Comparison of ENCODE assay signal across 18 mouse cellular contexts in the genomic region with DNA sequence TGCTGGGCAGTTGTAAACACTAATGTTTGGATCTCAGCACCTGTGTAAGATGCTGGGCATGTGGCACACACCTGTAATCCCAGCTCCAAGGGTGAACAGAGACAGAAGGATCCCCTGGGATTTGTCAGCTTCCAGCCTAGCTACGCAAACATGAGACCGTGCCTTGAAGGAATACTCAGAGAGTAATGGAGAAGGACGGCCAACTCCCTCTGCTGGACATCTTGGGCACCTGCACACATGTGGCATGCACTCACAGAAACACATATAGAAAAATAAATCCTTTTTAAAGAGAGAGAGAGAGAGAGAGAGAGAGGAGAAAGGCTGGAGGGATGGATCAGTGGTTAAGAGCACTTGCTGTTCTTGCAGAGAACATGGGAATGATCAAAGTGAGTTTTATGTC. TPM values are rescaled to one million over a fixed set of nuclear protein-coding genes. Genes with fewer than 3 reads are reported as not detected.
A peak's percentile ranks its signal among the peaks of the same experiment; 100 is the strongest.
DNase-seq lines count a peak whose midpoint lies in the region; ATAC-seq and TF ChIP-seq lines count a peak whose summit lies in the region.
"Had no signal": no experiment of that assay in that cellular context is flagged by ENCODE, and none has a peak within 500 bp of the region (broad histone marks: within the 10 kb centered on the region; RNA-seq: fewer than 3 reads in every experiment).

No protein-coding gene starts in this region.

- no peak for TF ChIP-seq POLR2A in embryonic fibroblast, embryonic 13.5 days (IDR thresholded peaks at IDR 0.05; ENCODE audit: low read depth, low read length)

- H3K27me3 ChIP-seq in midbrain, postnatal 0 days (ENCODE audit: insufficient read depth, low read length): no peaks in the 10 kb centered on the region
- H3K27me3 ChIP-seq in midbrain, embryonic 15.5 days (replicated peaks): no peaks in the 10 kb centered on the region
- H3K27me3 ChIP-seq: limb, embryonic 12.5 days; stomach, embryonic 15.5 days had no signal

- H3K36me3 ChIP-seq in midbrain, postnatal 0 days (ENCODE audit: insufficient read depth, low read length): no peaks in the 10 kb centered on the region
- no peaks in the 10 kb centered on the region for H3K36me3 ChIP-seq in midbrain, embryonic 15.5 days (replicated peaks)
- H3K36me3 ChIP-seq: G1E; hindbrain, embryonic 10.5 days; limb, embryonic 12.5 days; stomach, embryonic 15.5 days had no signal

- WGBS in midbrain, postnatal 0 days: 81% methylated on average over 3 of the region's 3 CpGs
- WGBS in midbrain, embryonic 15.5 days: 84% methylated on average over 3 of the region's 3 CpGs

- peak; percentile 55 for TF ChIP-seq CTCF in midbrain, postnatal 0 days (IDR thresholded peaks at IDR 0.05)
- peak; percentile 23; the same call in 1 of the 2 replicates for TF ChIP-seq CTCF in embryonic fibroblast, embryonic 13.5 days (IDR thresholded peaks at IDR 0.05; ENCODE audit: borderline replicate concordance, insufficient read depth, low read length)

- no peak for ATAC-seq in midbrain, postnatal 0 days (ENCODE audit: low FRiP score)
- ATAC-seq in midbrain, embryonic 15.5 days (replicated peaks): no peak
- ATAC-seq in erythroid progenitor cell, adult 5-6 weeks (replicated peaks; ENCODE audit: low FRiP score, poor library complexity, severe bottlenecking): no peak

- peaks cover 7% of the 10 kb centered on the region; the same call in 1 of the 2 replicates for H3K4me1 ChIP-seq in midbrain, postnatal 0 days (ENCODE audit: insufficient read depth, low read length)
- peaks cover 18% of the 10 kb centered on the region for H3K4me1 ChIP-seq in midbrain, embryonic 15.5 days
- H3K4me1 ChIP-seq in embryonic fibroblast, embryonic 13.5 days (ENCODE audit: control insufficient read depth, insufficient read depth, low read length): no peaks in the 10 kb centered on the region

- no peak overlapping the region for H3K9ac ChIP-seq in midbrain, postnatal 0 days (replicated peaks; ENCODE audit: low read length, poor library complexity, severe bottlenecking)
- H3K9ac ChIP-seq in midbrain, embryonic 15.5 days: no peak overlapping the region
- H3K9ac ChIP-seq: limb, embryonic 12.5 days; stomach, embryonic 15.5 days had no signal

- no peaks in the 10 kb centered on the region for H3K9me3 ChIP-seq in midbrain, postnatal 0 days (ENCODE audit: low read length)
- H3K9me3 ChIP-seq in midbrain, embryonic 15.5 days: no peaks in the 10 kb centered on the region
- H3K9me3 ChIP-seq: hindbrain, embryonic 10.5 days; limb, embryonic 12.5 days; stomach, embryonic 15.5 days had no signal

- peak; percentile 21 for DNase-seq in kidney, adult 9 months
- DNase-seq in kidney, postnatal 10 days: no peak
- DNase-seq in midbrain, postnatal 0 days (ENCODE audit: low spot score): no peak
- DNase-seq in ES-CJ7 (ENCODE audit: low read depth, low spot score): peak; percentile 51
- no peak for DNase-seq in layer of hippocampus, adult 9-11 months
- DNase-seq: cerebellum, adult 11-12 months; gastrocnemius, postnatal 25 days; lung, postnatal 10 days; thymus, postnatal 36 days had no signal

- no peak overlapping the region for H3K27ac ChIP-seq in midbrain, postnatal 0 days (ENCODE audit: low read depth, low read length)
- no peak overlapping the region for H3K27ac ChIP-seq in midbrain, embryonic 15.5 days
- no peak overlapping the region for H3K27ac ChIP-seq in embryonic fibroblast, embryonic 13.5 days (ENCODE audit: insufficient read depth, low read length)
- H3K27ac ChIP-seq: limb, embryonic 12.5 days; stomach, embryonic 15.5 days had no signal

- H3K4me3 ChIP-seq in midbrain, postnatal 0 days (ENCODE audit: low read depth, low read length): no peak overlapping the region
- H3K4me3 ChIP-seq in midbrain, embryonic 15.5 days: no peak overlapping the region
- no peak overlapping the region for H3K4me3 ChIP-seq in embryonic fibroblast, embryonic 13.5 days (ENCODE audit: insufficient read depth, low read length)
- H3K4me3 ChIP-seq: erythroblast, embryonic 14.5 days; hindbrain, embryonic 10.5 days; limb, embryonic 12.5 days; stomach, embryonic 15.5 days had no signal

- no peak overlapping the region for H3K4me2 ChIP-seq in midbrain, postnatal 0 days (ENCODE audit: low read depth, low read length, poor library complexity, severe bottlenecking)
- H3K4me2 ChIP-seq in midbrain, embryonic 15.5 days: no peak overlapping the region
- H3K4me2 ChIP-seq: limb, embryonic 12.5 days; midbrain, embryonic 11.5 days; stomach, embryonic 15.5 days had no signal

RNA-seq across cellular contexts. Expression of gene Atxn10, which starts 41.4 kb away (rescaled TPM):
- 271 and 311 TPM in 2 replicates for total RNA-seq in midbrain, postnatal 0 days (2014; rRNA removed)
- 519 TPM in 2 replicates for polyA plus RNA-seq in midbrain, postnatal 0 days (2015; fragmentation: Nextera tagmentation; extraction: Ambion mirVana)
- polyA plus RNA-seq in midbrain, embryonic 15.5 days (2015; fragmentation: Nextera tagmentation; extraction: Ambion mirVana): 529 and 534 TPM in 2 replicates
- polyA plus RNA-seq in embryonic fibroblast, embryonic 13.5 days (2011; ENCODE audit: insufficient read length, low read depth, missing spikeins): 205 and 229 TPM in 2 replicates
- 18.9 and 33.2 TPM in 2 replicates for total RNA-seq in erythroid progenitor cell, adult 5-6 weeks (2015; ENCODE audit: low replicate concordance)
- 10.3 and 11.5 TPM in 2 replicates for total RNA-seq in erythroid progenitor cell, adult 5-6 weeks (2017; ENCODE audit: low replicate concordance)

Comparison
In these comparisons a context has a peak if more than half of its experiments do, and no peak if none do; other contexts are left out.
1. DNase-seq: peak in kidney, adult 9 months (single experiment) and ES-CJ7 (single experiment); none in kidney, postnatal 10 days (single experiment), midbrain, postnatal 0 days (single experiment) and layer of hippocampus, adult 9-11 months (single experiment).